Mouse (Mus musculus): ENCODE measurements around the gene Plekha7. TPM values are rescaled to one million over a fixed set of nuclear protein-coding genes. Genes with fewer than 3 reads are reported as not detected.

Gene Plekha7
- total RNA-seq, 2 experiments from 2014 or later, result 5.1 to 5.3 TPM

Other genes with a start within 250 kb of the Plekha7 start
- 1 to 10 TPM; 1.7 to 2.0 TPM for gene Gm4353, start 223.7 kb downstream of the Plekha7 start, total RNA-seq (2021)
- 100 to 1,000 TPM; 410 to 411 TPM for gene Rps13, start 25.8 kb upstream of the Plekha7 start, total RNA-seq (2021)
- 10 to 100 TPM; 14.4 to 17.3 TPM for gene Pik3c2a, start 135.1 kb upstream of the Plekha7 start, total RNA-seq (2021)
- gene Nucb2, start 196.0 kb upstream of the Plekha7 start, total RNA-seq (2021), result 1 to 10 TPM; 6.9 to 7.1 TPM

Data from heart, adult 18-20 months (tissue).